Mouse (Mus musculus) retina, postnatal 7 days (tissue): ENCODE data around the gene Rac3.

Experiments used
- DNase-seq: peaks from one replicate; pipeline ENCODE4 v3.0.0-alpha.2; 2012; ENCODE audit warnings: low read depth, low spot score

The Rac3 gene

DNA sequence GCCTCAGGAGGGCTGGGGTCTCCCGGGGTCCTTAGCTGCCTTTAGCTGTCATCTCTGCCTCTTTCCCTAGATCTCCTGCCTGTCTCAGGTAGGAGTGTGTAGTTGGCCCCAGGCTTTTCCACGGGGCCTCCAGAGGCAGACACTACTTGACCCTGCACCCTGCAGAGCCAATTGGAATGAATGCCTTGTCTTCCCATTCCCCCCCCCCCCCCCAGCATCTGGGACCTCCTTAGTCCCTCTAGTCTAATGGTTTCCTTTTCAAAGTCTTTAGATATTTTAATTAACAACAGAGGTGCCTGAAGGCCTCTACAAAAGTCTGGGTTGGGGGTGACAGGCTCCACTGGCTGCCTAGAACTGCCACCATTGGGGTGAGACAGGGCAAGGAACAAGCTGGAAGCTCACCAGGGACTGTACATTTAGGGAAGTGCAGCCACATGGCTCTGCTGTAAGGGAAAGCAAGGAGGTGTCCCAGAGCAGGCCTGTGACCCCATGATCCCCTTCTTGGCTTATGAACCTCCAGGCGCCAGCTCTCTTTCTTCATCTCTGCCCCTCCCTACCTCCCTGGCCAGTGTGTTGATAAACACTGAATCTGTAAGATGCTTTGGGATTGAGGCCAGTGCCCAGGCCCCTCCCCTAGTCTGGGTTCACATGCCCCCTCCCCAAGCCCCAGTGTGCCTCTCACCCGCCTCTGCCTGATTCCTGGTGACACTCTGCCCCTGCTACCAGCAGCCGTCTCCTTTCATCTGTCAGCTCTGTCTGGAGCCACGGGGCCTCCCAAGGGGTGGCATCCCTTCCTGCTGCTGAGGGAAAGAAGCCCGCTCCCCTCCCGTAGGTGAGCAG, 16.6 kb upstream of the Rac3 start:
- DNase-seq = no peak

DNA sequence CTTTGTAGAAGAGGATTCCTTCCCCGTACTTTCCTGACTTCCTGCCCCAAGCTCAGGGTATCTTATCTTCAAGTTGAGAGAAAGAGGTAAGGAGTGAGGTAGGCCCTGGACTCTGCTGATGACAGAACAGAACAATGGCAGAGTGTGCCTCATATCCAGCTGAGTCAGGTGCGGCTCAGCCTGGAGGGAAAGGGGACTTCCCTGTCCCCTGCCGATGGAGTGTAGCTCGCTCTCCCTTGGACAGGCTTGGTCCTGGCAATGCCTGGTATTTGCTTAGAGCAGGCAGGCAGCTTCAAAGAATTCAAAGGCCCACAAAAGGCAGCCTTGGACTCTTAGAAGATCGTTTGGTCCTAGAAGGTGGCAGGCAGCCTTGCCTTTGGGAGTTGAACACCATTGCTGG, 15.2 kb upstream of the Rac3 start:
- no peak for DNase-seq

- no peak for DNase-seq
Observed at GRCm38 (mm10) chr11:120707225-120707624, 14.0 kb upstream of the Rac3 start.

DNA sequence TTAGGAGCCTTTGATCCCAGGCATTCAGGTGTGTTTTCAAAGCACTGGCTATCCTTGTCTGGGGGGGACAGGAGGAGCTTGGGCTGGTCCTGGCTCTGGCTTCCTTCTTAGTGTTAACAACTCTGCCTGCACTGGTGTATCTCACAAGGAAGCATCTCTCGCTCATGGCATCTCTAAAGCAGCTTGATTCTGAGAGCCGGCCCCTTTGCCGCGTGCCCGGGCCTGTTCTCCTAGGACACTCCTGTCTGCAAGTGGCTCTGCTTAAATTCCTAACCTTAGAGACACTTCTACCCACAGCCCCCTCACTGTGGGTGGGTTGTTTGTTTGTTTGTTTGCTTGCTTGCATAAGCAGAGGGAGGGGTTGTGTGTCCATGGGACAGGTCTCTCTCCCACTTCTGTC, 13.3 kb upstream of the Rac3 start:
- no peak for DNase-seq

GRCm38 (mm10) chr11:120709551-120709950, 11.7 kb upstream of the Rac3 start:
- DNase-seq = no peak

DNA sequence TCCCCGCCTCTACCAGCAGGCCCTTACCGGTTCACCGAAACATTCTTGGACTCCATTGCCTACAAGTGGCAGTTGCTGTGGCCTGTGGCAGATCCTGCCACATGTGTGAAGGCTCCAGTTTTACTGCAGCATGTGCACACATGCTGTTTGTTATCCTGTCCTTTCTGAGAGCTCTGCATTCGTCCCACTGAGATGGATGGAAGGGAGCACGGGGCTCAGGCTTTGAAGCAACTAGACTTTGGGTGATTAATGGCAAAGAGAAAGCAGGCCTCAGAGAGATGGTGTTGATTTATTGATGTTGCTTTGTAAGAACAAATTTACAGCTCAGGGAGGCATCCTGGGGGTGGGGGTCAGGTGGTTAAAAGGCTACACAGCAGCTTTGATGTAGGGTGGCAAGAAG, 10.6 kb upstream of the Rac3 start:
- DNase-seq = no peak

DNA sequence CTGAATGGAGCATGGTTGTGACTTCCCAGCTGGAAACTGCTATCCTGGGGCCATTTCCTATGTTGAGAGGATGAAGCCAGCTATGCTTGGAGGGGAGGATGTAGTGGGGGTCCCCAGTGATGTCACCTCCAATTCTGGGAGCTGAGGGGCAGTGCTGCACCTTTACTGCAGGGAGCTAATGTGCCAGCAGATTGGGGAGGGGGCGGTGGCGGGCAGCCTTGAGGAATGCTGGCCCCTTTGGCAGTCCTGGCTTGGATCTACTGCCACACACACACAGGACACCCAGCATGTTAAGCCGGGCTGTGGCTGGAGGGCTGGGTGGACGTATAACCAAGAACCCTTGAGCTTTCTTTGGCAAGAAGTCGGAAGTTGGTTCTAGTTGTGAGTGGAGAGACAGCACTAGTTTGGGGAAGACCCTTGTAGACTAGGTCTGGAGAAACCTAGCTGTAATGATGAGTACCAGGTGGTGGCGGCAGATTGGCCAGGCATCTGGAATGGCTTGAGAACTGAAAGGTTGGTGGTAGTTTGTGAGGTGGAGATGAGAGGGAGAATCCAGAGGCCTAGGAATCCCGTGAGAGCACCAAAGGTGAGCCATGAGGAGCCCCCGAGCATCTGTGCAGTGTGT, 9.2 kb upstream of the Rac3 start:
- no peak for DNase-seq

DNA sequence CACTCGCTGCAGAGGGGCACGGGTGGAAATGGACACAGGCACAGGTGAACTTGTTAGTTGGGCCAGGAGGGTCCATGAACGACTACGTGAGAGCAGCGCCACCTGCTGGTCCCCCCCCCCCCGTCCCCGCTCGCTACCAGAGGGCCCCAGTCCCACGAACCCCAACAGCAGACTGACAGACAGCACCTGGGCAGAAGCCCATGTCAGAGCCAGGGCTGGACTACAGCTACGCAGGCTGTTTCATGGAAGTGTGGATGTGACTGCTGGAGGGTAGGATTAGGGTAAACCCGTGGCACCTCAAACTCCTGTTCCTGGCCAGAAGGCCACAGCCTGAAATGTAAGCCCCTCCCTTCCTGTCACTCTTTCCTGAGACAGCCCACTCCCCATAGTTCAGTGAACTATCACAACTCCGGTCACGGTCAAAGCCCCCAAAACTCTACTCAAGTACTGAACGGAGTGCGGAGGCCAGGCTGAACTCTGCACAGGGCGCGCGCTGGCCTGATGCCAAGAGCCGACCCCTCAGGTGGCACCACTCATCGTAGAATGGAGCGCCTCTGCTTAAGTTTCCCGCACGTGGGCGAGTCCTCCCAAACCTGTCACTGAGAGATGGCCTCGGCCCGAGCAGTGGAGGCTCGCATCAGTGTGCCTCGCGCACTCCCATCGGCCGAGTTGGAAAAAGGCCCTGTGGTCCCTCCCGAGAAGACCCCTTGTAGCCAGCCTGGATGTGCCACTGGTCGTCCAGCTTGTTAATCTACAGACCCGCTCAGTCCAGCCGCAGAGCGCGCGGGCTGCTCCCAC, 8.3 kb upstream of the Rac3 start:
- DNase-seq = no peak

DNA sequence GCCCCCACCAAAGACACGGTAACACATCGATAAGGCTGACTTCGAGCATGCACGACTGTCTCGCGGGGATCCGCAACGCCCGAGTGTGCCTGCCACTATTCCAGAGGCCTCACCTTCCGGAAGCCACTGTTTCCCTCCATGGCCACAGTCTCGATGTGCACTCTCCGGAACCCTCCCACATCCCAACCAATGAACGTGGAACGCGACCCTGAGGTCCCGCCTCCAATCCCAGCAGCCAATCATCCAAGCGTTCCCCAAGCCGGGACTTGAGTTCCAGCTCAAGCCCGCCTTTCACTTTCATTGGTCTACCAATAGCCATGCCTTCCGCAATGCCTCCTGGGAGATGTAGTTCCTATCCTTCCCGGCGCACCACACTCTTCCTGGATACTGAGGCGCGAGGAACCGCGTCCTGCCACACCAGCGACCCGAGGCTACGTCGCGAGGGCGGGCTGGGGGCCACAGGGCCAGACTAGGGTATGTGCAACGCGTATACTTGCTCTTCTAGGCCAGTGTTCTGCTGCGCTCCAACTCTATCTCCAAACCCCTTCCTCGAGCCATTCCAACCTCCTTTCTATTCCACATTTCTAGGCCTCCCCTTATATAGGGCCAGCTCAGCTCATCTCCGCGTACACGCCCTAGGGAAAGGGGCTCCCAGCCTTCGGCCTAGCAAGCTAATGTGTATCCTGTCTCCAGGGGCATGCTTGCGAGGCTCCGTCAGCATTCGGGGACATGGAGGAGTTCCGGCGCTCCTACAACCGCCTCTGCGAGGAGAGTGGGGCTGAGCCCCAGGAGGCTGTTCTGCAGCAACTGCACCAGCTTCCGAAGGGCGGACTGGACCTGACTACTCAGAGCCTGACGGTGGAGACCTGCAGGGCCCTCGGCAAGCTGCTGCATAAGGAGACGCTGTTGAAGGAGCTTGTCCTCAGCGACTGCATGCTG, 7.4 kb upstream of the Rac3 start, which contains the start of the genes Cenpx and Lrrc45:
Cenpx (minus strand) TSS at position 159 of the 939 bp plus-strand sequence.
Lrrc45 (plus strand) TSS at position 346 of the 939 bp plus-strand sequence.
- peak; percentile 96 for DNase-seq

DNA sequence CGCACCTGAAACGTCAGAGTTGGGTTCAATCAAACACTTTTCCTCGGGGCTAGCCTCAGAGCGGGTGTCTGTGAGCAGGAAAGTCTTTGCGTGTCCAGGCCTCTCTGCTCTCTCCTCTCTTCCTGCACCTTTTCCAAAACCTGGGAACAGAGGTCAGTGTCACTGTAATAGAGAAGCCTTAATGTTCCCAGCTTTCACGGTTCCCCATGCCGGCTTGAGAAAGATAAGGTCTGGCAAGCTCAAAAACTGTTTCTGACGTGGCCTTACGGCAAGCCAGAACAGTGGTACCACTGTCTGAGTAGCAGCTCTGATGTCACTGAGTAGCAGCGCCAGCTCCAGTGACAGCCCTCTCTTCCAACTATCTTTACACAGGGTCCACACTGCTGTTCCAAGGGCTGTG, 6.7 kb upstream of the Rac3 start:
- no peak for DNase-seq

- DNase-seq = no peak
Observed at GRCm38 (mm10) chr11:120715131-120715530, 6.1 kb upstream of the Rac3 start.

DNA sequence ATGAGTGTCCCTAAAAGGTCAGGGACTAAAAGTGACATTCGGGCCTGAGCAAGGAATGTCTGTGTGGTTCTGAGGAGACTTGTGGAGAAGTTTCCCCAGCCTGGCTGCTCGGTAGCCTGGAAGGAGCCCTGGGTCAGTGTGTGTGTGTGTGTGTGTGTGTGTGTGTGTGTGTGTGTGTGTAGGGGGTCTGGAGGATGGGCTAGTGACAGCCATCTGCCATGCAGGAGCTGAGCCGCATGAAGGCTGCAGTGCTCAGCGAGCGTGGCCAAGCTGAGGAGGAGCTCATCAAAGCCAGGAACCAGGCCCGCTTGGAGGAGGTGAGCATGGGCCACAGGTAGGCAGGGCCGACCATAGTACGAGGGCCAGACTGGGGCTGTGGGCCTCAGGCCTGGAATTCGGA, 2.0 kb upstream of the Rac3 start:
- DNase-seq = no peak

DNA sequence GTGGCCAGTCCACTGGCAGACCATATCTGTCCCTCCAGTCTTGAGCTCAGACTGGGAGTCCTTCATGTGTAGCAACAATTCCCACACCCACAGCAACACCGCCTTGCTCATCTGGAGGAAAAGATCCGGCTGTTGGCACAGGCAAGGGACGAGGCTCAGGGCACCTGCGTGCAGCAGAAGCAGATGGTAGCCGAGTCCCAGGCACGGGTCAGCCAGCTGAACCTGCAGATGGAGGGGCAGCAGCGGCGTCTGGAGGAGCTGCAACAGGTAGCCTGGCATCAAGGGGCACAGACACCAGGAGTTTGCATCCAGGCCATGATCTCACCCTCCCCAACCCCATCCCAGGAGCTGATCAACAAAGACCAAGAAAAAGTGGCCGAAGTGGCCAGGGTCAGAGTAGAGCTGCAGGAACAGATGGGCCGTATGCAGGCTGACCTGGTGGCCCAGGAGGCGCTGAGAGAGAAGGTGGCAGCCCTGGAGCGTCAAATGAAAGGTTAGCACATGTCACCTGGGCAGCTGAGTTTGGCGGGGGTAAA, 1.4 kb upstream of the Rac3 start:
- no peak for DNase-seq

- peak; percentile 93 for DNase-seq
Observed at GRCm38 (mm10) chr11:120720450-120720849, 820 bp upstream of the Rac3 start.

DNA sequence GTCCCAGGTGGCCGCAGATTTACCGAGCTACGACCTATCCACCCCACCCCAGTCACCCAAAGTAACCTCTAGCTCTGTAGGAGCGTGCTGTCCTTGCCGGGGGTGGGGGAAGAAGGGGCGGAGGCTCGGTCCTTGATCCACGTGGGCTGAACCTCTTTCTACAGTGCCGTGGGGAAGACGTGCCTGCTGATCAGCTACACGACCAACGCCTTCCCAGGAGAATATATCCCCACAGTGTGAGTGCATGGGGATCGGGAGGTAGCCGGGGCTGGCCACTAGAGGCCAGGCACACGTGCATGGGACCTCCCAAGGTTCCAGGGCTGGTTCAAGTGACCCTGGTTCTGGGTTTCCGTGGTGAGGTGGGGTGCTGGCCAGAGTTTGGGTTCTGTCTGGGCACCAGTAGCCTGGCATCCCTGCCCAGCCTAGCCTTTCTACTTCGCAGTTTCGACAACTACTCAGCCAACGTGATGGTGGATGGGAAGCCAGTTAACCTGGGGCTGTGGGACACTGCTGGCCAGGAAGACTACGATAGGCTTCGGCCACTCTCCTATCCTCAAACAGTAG, 879 bp downstream of the Rac3 start:
- DNase-seq = no peak

GRCm38 (mm10) chr11:120722761-120723382, 1.6 kb downstream of the Rac3 start:
- DNase-seq = no peak

- no peak for DNase-seq
Observed at GRCm38 (mm10) chr11:120723509-120723908, 2.2 kb downstream of the Rac3 start.

DNA sequence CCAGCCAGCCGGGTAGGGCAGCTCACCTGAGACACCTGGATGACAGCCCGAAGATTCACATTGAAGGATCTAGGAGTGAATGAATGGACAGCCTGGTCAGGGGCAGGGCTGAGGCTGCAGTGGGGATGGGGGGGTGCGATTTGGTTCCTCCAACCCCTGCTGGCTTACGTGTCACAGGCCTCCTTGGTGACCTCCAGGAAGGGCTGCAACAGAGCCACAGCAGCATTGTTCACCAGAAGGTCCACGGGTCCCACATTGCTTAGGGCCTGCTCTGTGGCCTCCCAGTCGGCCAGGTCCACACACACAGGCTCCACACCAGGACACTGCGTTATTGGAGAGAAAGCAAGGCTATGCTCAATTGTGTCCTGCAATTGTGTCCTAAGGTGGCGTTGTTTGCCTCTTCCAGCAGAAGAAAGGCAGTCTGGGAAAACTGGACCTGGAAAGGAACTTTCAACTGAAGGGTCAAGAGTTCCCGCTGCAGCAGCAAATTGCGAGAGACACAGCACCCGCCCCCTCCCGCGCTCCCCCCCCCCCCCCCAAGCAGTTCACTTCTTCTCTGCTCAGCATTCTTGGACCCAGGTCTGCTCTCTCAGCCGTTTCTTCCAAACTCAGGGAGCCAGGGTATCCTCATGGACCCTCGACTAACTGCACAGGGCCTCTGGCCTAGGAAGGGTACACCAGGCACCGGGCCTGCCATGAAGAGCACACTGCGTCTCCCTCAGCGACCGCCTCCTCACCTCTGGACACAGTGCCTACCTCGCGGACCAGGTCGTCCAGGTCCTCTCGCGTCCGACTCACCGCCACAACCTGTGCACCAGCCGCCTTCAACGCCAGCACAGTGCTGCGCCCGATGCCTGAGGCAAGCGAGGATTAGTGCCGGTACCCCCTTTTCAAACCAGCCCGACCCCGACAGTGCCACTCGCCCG, 5.2 kb downstream of the Rac3 start:
- DNase-seq = no peak

GRCm38 (mm10) chr11:120727169-120727527, 5.9 kb downstream of the Rac3 start, which contains the start of gene Dcxr:
Gene Dcxr (minus strand): TSS chr11:120727281.
- DNase-seq = no peak
